ENCODE assay signal across 26 mouse cellular contexts in the genomic region with DNA sequence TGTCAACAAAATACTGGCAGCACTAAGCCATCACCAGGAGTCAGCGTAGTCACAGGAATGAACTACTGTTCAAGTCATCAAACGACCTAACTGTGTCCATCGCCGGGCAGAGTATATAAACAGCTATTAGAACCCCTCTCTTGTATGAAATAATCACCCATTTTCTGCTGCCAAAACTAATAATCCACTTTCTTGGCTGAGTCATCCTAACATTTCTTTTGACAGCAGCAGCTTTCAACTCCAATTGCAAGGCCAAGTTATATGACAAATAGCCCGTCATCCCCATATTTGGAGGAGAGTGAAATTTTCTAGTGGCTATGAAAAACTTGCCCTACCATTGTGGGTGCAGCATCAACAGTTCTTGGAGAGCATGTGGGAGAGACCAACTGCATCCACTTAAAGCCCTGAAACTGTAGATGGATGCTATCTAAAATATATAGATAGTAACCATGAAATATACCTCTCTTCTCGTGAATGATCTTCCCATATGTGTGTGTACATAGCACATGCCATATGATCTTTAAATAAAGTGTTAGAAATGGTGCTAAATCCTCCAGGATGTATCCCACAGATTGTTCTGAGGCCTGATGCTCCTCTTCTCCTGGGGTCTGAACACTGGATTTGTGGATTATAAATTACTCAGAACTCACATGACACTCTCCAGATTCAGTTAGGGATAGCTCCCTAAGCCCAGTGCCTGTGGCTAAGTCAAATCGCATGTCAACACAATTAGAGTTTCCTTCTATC.
A peak's percentile ranks its signal among the peaks of the same experiment; 100 is the strongest.
DNase-seq lines count a peak whose midpoint lies in the region; ATAC-seq and TF ChIP-seq lines count a peak whose summit lies in the region.
"Had no signal": no experiment of that assay in that cellular context is flagged by ENCODE, and none has a peak within 500 bp of the region (broad histone marks: within the 10 kb centered on the region; RNA-seq: fewer than 3 reads in every experiment).

No protein-coding gene starts in this region.

- 72% methylated on average over 7 of the region's 7 CpGs for WGBS in forebrain, postnatal 0 days

- H3K9me3 ChIP-seq in forebrain, postnatal 0 days (ENCODE audit: low read length), result no peaks in the 10 kb centered on the region
- H3K9me3 ChIP-seq: heart, embryonic 13.5 days; kidney, embryonic 15.5 days; limb, embryonic 12.5 days had no signal

- H3K27ac ChIP-seq in forebrain, postnatal 0 days (ENCODE audit: low read depth, low read length), result no peak overlapping the region
- H3K27ac ChIP-seq: heart, embryonic 13.5 days; hindbrain, postnatal 0 days; kidney, embryonic 15.5 days; limb, embryonic 12.5 days had no signal

- no peaks in the 10 kb centered on the region for H3K4me1 ChIP-seq in forebrain, postnatal 0 days (ENCODE audit: insufficient read depth)
- H3K4me1 ChIP-seq: heart, embryonic 13.5 days; kidney, embryonic 15.5 days; limb, embryonic 12.5 days had no signal

- peak; percentile 10 to 43 for DNase-seq in frontal cortex, postnatal 36 days (ENCODE audit: low spot score in 2 of 2)
- no peak for DNase-seq in frontal cortex, postnatal 25 days (ENCODE audit: low spot score in 2 of 2)
- DNase-seq in right cerebral cortex, adult 18-20 months, result peak; percentile 12
- no peak for DNase-seq in right cerebral cortex, postnatal 14 days
- peak; percentile 12 for DNase-seq in adipocyte (ENCODE audit: low spot score)
- no peak for DNase-seq in thymus, postnatal 0 days (ENCODE audit: low spot score)
- no peak for DNase-seq in forebrain, postnatal 0 days
- DNase-seq: adrenal gland, postnatal 25 days; cerebellum, adult 11-12 months; cerebellum, postnatal 14 days; gastrocnemius, postnatal 25 days; heart, adult 18-20 months; heart, postnatal 14 days; kidney, adult 11 months; kidney, postnatal 36 days; layer of hippocampus, postnatal 36 days; liver, postnatal 0 days; lung, postnatal 10 days; spleen, adult 18-20 months; thymus, postnatal 25 days had no signal

- H3K36me3 ChIP-seq in forebrain, postnatal 0 days (ENCODE audit: insufficient read depth), result no peaks in the 10 kb centered on the region
- H3K36me3 ChIP-seq: heart, embryonic 13.5 days; kidney, embryonic 15.5 days; limb, embryonic 12.5 days had no signal

- H3K4me3 ChIP-seq in forebrain, postnatal 0 days (ENCODE audit: low read depth, low read length), result no peak overlapping the region
- H3K4me3 ChIP-seq: heart, embryonic 13.5 days; kidney, embryonic 15.5 days; limb, embryonic 12.5 days had no signal

- no peak overlapping the region for H3K9ac ChIP-seq in forebrain, postnatal 0 days
- H3K9ac ChIP-seq: heart, embryonic 13.5 days; kidney, embryonic 15.5 days; limb, embryonic 12.5 days; liver, postnatal 0 days had no signal

- TF ChIP-seq CTCF in forebrain, postnatal 0 days (IDR thresholded peaks at IDR 0.05; ENCODE audit: low read depth), result no peak

- no peak for ATAC-seq in forebrain, postnatal 0 days
- ATAC-seq: hindbrain, postnatal 0 days; liver, postnatal 0 days had no signal

- H3K4me2 ChIP-seq in forebrain, postnatal 0 days (ENCODE audit: low read depth), result no peak overlapping the region
- H3K4me2 ChIP-seq: heart, embryonic 13.5 days; kidney, embryonic 15.5 days; limb, embryonic 12.5 days; liver, embryonic 11.5 days; midbrain, embryonic 11.5 days had no signal

- no peaks in the 10 kb centered on the region for H3K27me3 ChIP-seq in forebrain, postnatal 0 days (ENCODE audit: insufficient read depth, low read length)
- H3K27me3 ChIP-seq: heart, embryonic 13.5 days; kidney, embryonic 15.5 days; limb, embryonic 12.5 days had no signal

Comparison
In these comparisons a context has a peak if more than half of its experiments do, and no peak if none do; other contexts are left out.
1. DNase-seq: peak in frontal cortex, postnatal 36 days (2 of 2), right cerebral cortex, adult 18-20 months (single experiment) and adipocyte (single experiment); none in frontal cortex, postnatal 25 days (0 of 2), right cerebral cortex, postnatal 14 days (single experiment), thymus, postnatal 0 days (single experiment) and forebrain, postnatal 0 days (single experiment).